Mouse (Mus musculus) ES-E14 (cell line): Measurements from ENCODE around the gene Arhgap28. TPM values are rescaled to one million over a fixed set of nuclear protein-coding genes. Genes with fewer than 3 reads are reported as not detected.

Experiments used
- DNase-seq: peaks from one replicate; pipeline ENCODE4 v3.0.0-alpha.2; 2013; ENCODE audit warnings: low read depth, low spot score
- H3K27ac ChIP-seq: 2 replicates; pipeline ENCODE4 v1.5.1; 2012; ENCODE audit warnings: low read depth, mild to moderate bottlenecking, low read length, moderate library complexity, mixed read lengths; ENCODE audit not compliant: poor library complexity, insufficient read depth, severe bottlenecking
- H3K36me3 ChIP-seq: 2 replicates; pipeline ENCODE4 v1.6.1; 2012; ENCODE audit warnings: mild to moderate bottlenecking, low read length, moderate library complexity, mixed read lengths; ENCODE audit not compliant: control insufficient read depth, poor library complexity, insufficient read depth, severe bottlenecking
- H3K4me1 ChIP-seq, 2 experiments: fragments of 150-350 bp in 1 of 2; sonication (generic) in 1 of 2; 2 replicates each; pipeline ENCODE4 v1.6.1; 2012; ENCODE audit warnings: low read length in 2 of 2, mild to moderate bottlenecking in 1 of 2, mixed read lengths in 1 of 2; ENCODE audit not compliant: control insufficient read depth in 2 of 2, insufficient read depth in 2 of 2, poor library complexity in 1 of 2
- H3K4me3 ChIP-seq, 2 experiments: fragments of 150-350 bp in 1 of 2; sonication (generic) in 1 of 2; 2 replicates each; pipeline ENCODE4 v1.5.1; 2012; ENCODE audit warnings: low read length in 2 of 2, low read depth in 1 of 2, mild to moderate bottlenecking in 1 of 2, mixed read lengths in 1 of 2; ENCODE audit not compliant: insufficient read depth in 1 of 2, poor library complexity in 1 of 2, severe bottlenecking in 1 of 2
- H3K9ac ChIP-seq: 2 replicates; pipeline ENCODE4 v1.6.1; 2012; ENCODE audit warnings: low read depth, mild to moderate bottlenecking, low read length, mixed read lengths; ENCODE audit not compliant: poor library complexity, insufficient read depth, severe bottlenecking
- H3K9me3 ChIP-seq: fragments of 150-350 bp; sonication (generic); 2 replicates; pipeline ENCODE4 v1.6.1; 2012; ENCODE audit warnings: low read depth, mild to moderate bottlenecking, low read length; ENCODE audit not compliant: control insufficient read depth, insufficient read depth
- CHD2 ChIP-seq: IDR thresholded peaks from 2 replicates; pipeline ENCODE4 v1.6.1; 2014; ENCODE audit warnings: mild to moderate bottlenecking, low read depth, low read length, inconsistent platforms
- HCFC1 ChIP-seq: IDR thresholded peaks from 2 replicates; pipeline ENCODE4 v1.6.1; 2012; ENCODE audit warnings: low read length, inconsistent platforms, borderline replicate concordance; ENCODE audit not compliant: insufficient read depth
- MAFK ChIP-seq: IDR thresholded peaks from 2 replicates; pipeline ENCODE4 v1.6.1; 2014; ENCODE audit warnings: mild to moderate bottlenecking, low read depth, low read length, inconsistent platforms; ENCODE audit not compliant: insufficient read depth
- ZC3H11A ChIP-seq: IDR thresholded peaks from 2 replicates; pipeline ENCODE4 v1.6.1; 2012; ENCODE audit warnings: low read depth, mild to moderate bottlenecking, inconsistent platforms, low read length, borderline replicate concordance
- ZNF384 ChIP-seq: IDR thresholded peaks from 2 replicates; pipeline ENCODE4 v1.6.1; 2012; ENCODE audit warnings: low read depth, low read length, inconsistent platforms
- in situ Hi-C, 2 experiments: fragments of 600-800 bp; cut with MboI; formaldehyde crosslinking; loops; one replicate each; pipeline ENCODE4 v1.15.1; 2025; ENCODE audit warnings: low sequenced_read_pairs in 2 of 2, inconsistent platforms in 1 of 2; ENCODE audit not compliant: unreplicated experiment in 2 of 2
- total RNA-seq: library from RNA; depleted of rRNA; stranded (reverse); fragments of 300-350 nt; gene quantifications from 2 replicates; pipeline ENCODE4 v1.2.3, GENCODE M21; 2012

Arhgap28 gene
- total RNA-seq, 1 experiment: 13.4 TPM

GRCm38 (mm10) chr17:67816916-67817315 lies 187.0 kb downstream of the Arhgap28 start:
- H3K36me3 ChIP-seq: peaks cover 2% of the 10 kb centered on the region
- in situ Hi-C loops: no loop called here

GRCm38 (mm10) chr17:67815720-67816119 lies 188.2 kb downstream of the Arhgap28 start:
- H3K4me1 ChIP-seq: no peaks in the 10 kb centered on the region
- no peak for TF ChIP-seq ZC3H11A
- no peak for TF ChIP-seq CHD2
- no peak for TF ChIP-seq HCFC1
- no peak overlapping the region for H3K27ac ChIP-seq
- no peak overlapping the region for H3K4me3 ChIP-seq
- H3K9me3 ChIP-seq: no peaks in the 10 kb centered on the region
- H3K36me3 ChIP-seq: no peaks in the 10 kb centered on the region; the same call in none of the 2 replicates
- no peak overlapping the region for H3K9ac ChIP-seq
- in situ Hi-C loops: no loop called here
- DNase-seq: no peak

More at GRCm38 (mm10) chr17:67816916-67817315, 187.0 kb downstream of the Arhgap28 start:
- DNase-seq: no peak
- H3K27ac ChIP-seq: no peak overlapping the region
- no peak overlapping the region for H3K4me3 ChIP-seq
- TF ChIP-seq ZC3H11A: no peak
- H3K9ac ChIP-seq: no peak overlapping the region
- H3K4me1 ChIP-seq: no peaks in the 10 kb centered on the region
- H3K9me3 ChIP-seq: no peaks in the 10 kb centered on the region

- Histone ChIP-seq H3K9me3 (no peaks in the 10 kb centered on the region), H3K9ac (no peak overlapping the region), H3K27ac (no peak overlapping the region), H3K36me3 (peaks cover 2% of the 10 kb centered on the region), H3K4me3 (no peak overlapping the region), H3K4me1 (no peaks in the 10 kb centered on the region)
- TF ChIP-seq ZNF384: no peak
- TF ChIP-seq CHD2: no peak
- no peak for TF ChIP-seq HCFC1
- TF ChIP-seq MAFK: no peak
- no peak for TF ChIP-seq ZC3H11A
- in situ Hi-C loops: no loop called here
- DNase-seq: no peak
Measured at GRCm38 (mm10) chr17:67813666-67814065, 190.3 kb downstream of the Arhgap28 start.

- TF ChIP-seq HCFC1 (no peak), MAFK (no peak), ZC3H11A (no peak), ZNF384 (no peak), CHD2 (no peak)
Measured at GRCm38 (mm10) chr17:67809171-67809570, 194.7 kb downstream of the Arhgap28 start.

More at GRCm38 (mm10) chr17:67809171-67809570, 194.7 kb downstream of the Arhgap28 start:
- peaks cover 3% of the 10 kb centered on the region for H3K36me3 ChIP-seq
- H3K27ac ChIP-seq: no peak overlapping the region
- H3K9me3 ChIP-seq: no peaks in the 10 kb centered on the region
- in situ Hi-C loops: no loop called here
- no peak overlapping the region for H3K4me3 ChIP-seq
- DNase-seq: no peak
- no peaks in the 10 kb centered on the region for H3K4me1 ChIP-seq
- H3K9ac ChIP-seq: no peak overlapping the region
